Mouse (Mus musculus): ENCODE measurements around the gene Sdccag8.

- TF ChIP-seq CTCF (IDR thresholded peaks at IDR 0.05; ENCODE audit: low read depth, low read length) = no peak
- TF ChIP-seq POLR2A (IDR thresholded peaks at IDR 0.05; ENCODE audit: insufficient read depth, low read length) = no peak
Measured at GRCm38 (mm10) chr1:177061761-177062160, 247.3 kb downstream of the Sdccag8 start.

All from ES-Bruce4 (cell line).